Mouse (Mus musculus) forebrain, embryonic 11.5 days (tissue): ENCODE results near the gene Sardh. TPM values are rescaled to one million over a fixed set of nuclear protein-coding genes. Genes with fewer than 3 reads are reported as not detected.

Experiments used
- ATAC-seq: fragments of 200-750 bp; cut with Nextera tagmentation; replicated peaks from 2 replicates; pipeline ENCODE4 v1.8.0; 2017; ENCODE audit warnings: moderate TSS enrichment; ENCODE audit not compliant: low FRiP score
- DNase-seq: peaks from one replicate; pipeline ENCODE4 v3.0.0-alpha.2; 2017; ENCODE audit warnings: low spot score
- H3K27ac ChIP-seq: fragments of 300-500 bp; sonication (generic); 2 replicates; pipeline ENCODE4 v1.5.1; 2014; ENCODE audit warnings: low read depth, low read length
- H3K27me3 ChIP-seq: fragments of 300-500 bp; sonication (generic); 2 replicates; pipeline ENCODE4 v1.6.1; 2014; ENCODE audit warnings: mild to moderate bottlenecking, low read length, mixed read lengths; ENCODE audit not compliant: control insufficient read depth, insufficient read depth
- H3K36me3 ChIP-seq: fragments of 300-500 bp; sonication (generic); 2 replicates; pipeline ENCODE4 v1.6.1; 2014; ENCODE audit warnings: mild to moderate bottlenecking, low read length, moderate library complexity, mixed read lengths; ENCODE audit not compliant: control insufficient read depth, insufficient read depth
- H3K4me1 ChIP-seq: fragments of 300-500 bp; sonication (generic); replicated peaks from 2 replicates; pipeline ENCODE4 v1.6.1; 2014; ENCODE audit warnings: low read length, mixed read lengths; ENCODE audit not compliant: control insufficient read depth, insufficient read depth
- H3K4me2 ChIP-seq: fragments of 300-500 bp; sonication (generic); 2 replicates; pipeline ENCODE4 v1.6.1; 2014; ENCODE audit warnings: low read depth, mild to moderate bottlenecking, low read length, moderate library complexity, mixed read lengths; ENCODE audit not compliant: severe bottlenecking
- H3K4me3 ChIP-seq: fragments of 300-500 bp; sonication (generic); 2 replicates; pipeline ENCODE4 v1.5.1; 2014; ENCODE audit warnings: low read depth, low read length
- H3K9ac ChIP-seq: fragments of 300-500 bp; sonication (generic); 2 replicates; pipeline ENCODE4 v1.6.1; 2014; ENCODE audit warnings: low read length
- H3K9me3 ChIP-seq: fragments of 300-500 bp; sonication (generic); 2 replicates; pipeline ENCODE4 v1.6.1; 2016; ENCODE audit warnings: low read length, mixed read lengths; ENCODE audit not compliant: control insufficient read depth
- WGBS: fragments of 180-500 bp; shearing (Covaris S2); extraction: QIAGEN DNeasy Blood & Tissue Kit; methylation state at CpG from one replicate; pipeline ENCODE4 v1.1.7; 2014; 5-methylcytosine and 5-hydroxymethylcytosine counted together
- polyA plus RNA-seq: library from polyadenylated mRNA; unstranded; fragments of >200 nt; fragmentation: Nextera tagmentation; extraction: Ambion mirVana; gene quantifications from 2 replicates; pipeline ENCODE4 v1.2.1, GENCODE M21; 2014

Gene Sardh
- polyA plus RNA-seq, 1 experiment from 2014 or later: 6.0 TPM

- WGBS: 74% methylated on average over 2 of the region's 2 CpGs
- H3K36me3 ChIP-seq: no peaks in the 10 kb centered on the region
Measured at GRCm38 (mm10) chr2:27174242-27174641, 73.9 kb downstream of the Sardh start.

GRCm38 (mm10) chr2:27166999-27167398, 81.1 kb downstream of the Sardh start:
- ATAC-seq (no peak), DNase-seq (no peak)
- H3K36me3 ChIP-seq: no peaks in the 10 kb centered on the region
- H3K9ac ChIP-seq: no peak overlapping the region
- H3K9me3 ChIP-seq: no peaks in the 10 kb centered on the region
- H3K4me2 ChIP-seq: no peak overlapping the region
- no peak overlapping the region for H3K4me3 ChIP-seq
- H3K4me1 ChIP-seq: no peaks in the 10 kb centered on the region
- 55% methylated on average over 2 of the region's 2 CpGs for WGBS
- no peak overlapping the region for H3K27ac ChIP-seq
- H3K27me3 ChIP-seq: no peaks in the 10 kb centered on the region

More at GRCm38 (mm10) chr2:27174242-27174641, 73.9 kb downstream of the Sardh start:
- DNase-seq (no peak), ATAC-seq (no peak)
- Histone ChIP-seq H3K4me2 (no peak overlapping the region), H3K4me3 (no peak overlapping the region), H3K4me1 (0 out of 2 replicates have a peak, but pooled peaks cover 2% of the 10 kb centered on the region), H3K9ac (no peak overlapping the region), H3K9me3 (no peaks in the 10 kb centered on the region), H3K27ac (no peak overlapping the region), H3K27me3 (no peaks in the 10 kb centered on the region)

GRCm38 (mm10) chr2:27166074-27166473, 82.1 kb downstream of the Sardh start:
- no peaks in the 10 kb centered on the region for H3K9me3 ChIP-seq
- H3K4me3 ChIP-seq: no peak overlapping the region
- H3K9ac ChIP-seq: no peak overlapping the region
- no peak overlapping the region for H3K27ac ChIP-seq
- DNase-seq (no peak), ATAC-seq (no peak)
- no peaks in the 10 kb centered on the region for H3K4me1 ChIP-seq
- H3K4me2 ChIP-seq: no peak overlapping the region
- no peaks in the 10 kb centered on the region for H3K27me3 ChIP-seq
- 85% methylated on average over 2 of the region's 2 CpGs for WGBS
- no peaks in the 10 kb centered on the region for H3K36me3 ChIP-seq

GRCm38 (mm10) chr2:27164796-27165590, 83.1 kb downstream of the Sardh start, which contains the start of gene Dbh:
Gene Dbh (plus strand): TSS chr2:27165233.
- no peak within 1 kb of the TSS for H3K4me3 ChIP-seq
- DNase-seq (no peak), ATAC-seq (no peak)
- H3K9ac ChIP-seq: no peak within 1 kb of the TSS
- H3K4me1 ChIP-seq: no peaks in the 10 kb centered on the region
- H3K36me3 ChIP-seq: no peaks in the 10 kb centered on the region
- H3K9me3 ChIP-seq: no peaks in the 10 kb centered on the region
- no peak within 1 kb of the TSS for H3K4me2 ChIP-seq
- no peaks in the 10 kb centered on the region for H3K27me3 ChIP-seq
- WGBS: 84% methylated on average over 12 of the region's 12 CpGs
- H3K27ac ChIP-seq: no peak within 1 kb of the TSS

- H3K9ac ChIP-seq: no peak overlapping the region
- DNase-seq (no peak), ATAC-seq (no peak)
- no peaks in the 10 kb centered on the region for H3K9me3 ChIP-seq
- no peak overlapping the region for H3K4me3 ChIP-seq
- no peak overlapping the region for H3K4me2 ChIP-seq
- H3K36me3 ChIP-seq: no peaks in the 10 kb centered on the region
- H3K27ac ChIP-seq: no peak overlapping the region
- H3K27me3 ChIP-seq: no peaks in the 10 kb centered on the region
- H3K4me1 ChIP-seq: no peaks in the 10 kb centered on the region
- WGBS: 72% methylated on average over 5 of the region's 5 CpGs
Measured at GRCm38 (mm10) chr2:27163851-27164250, 84.3 kb downstream of the Sardh start.

- WGBS: 78% methylated on average over 11 of the region's 11 CpGs
- no peak overlapping the region for H3K4me2 ChIP-seq
- H3K4me3 ChIP-seq: no peak overlapping the region
- no peaks in the 10 kb centered on the region for H3K27me3 ChIP-seq
- no peaks in the 10 kb centered on the region for H3K36me3 ChIP-seq
- ATAC-seq: no peak
- H3K27ac ChIP-seq: no peak overlapping the region
- no peak overlapping the region for H3K9ac ChIP-seq
- no peaks in the 10 kb centered on the region for H3K4me1 ChIP-seq
- H3K9me3 ChIP-seq: no peaks in the 10 kb centered on the region
- no peak for DNase-seq
Measured at GRCm38 (mm10) chr2:27162656-27163055, 85.5 kb downstream of the Sardh start.

- DNase-seq (no peak), ATAC-seq (no peak)
- Histone ChIP-seq H3K4me2 (no peak overlapping the region), H3K4me1 (no peaks in the 10 kb centered on the region), H3K4me3 (no peak overlapping the region), H3K27ac (no peak overlapping the region), H3K36me3 (no peaks in the 10 kb centered on the region), H3K9me3 (no peaks in the 10 kb centered on the region), H3K27me3 (no peaks in the 10 kb centered on the region), H3K9ac (no peak overlapping the region)
- 92% methylated on average over 2 of the region's 2 CpGs for WGBS
Measured at GRCm38 (mm10) chr2:27161526-27161925, 86.6 kb downstream of the Sardh start.

GRCm38 (mm10) chr2:27156596-27156995, 91.5 kb downstream of the Sardh start:
- no peak for DNase-seq
- Histone ChIP-seq H3K4me2 (no peak overlapping the region), H3K4me3 (no peak overlapping the region), H3K4me1 (no peaks in the 10 kb centered on the region), H3K36me3 (no peaks in the 10 kb centered on the region), H3K27me3 (no peaks in the 10 kb centered on the region), H3K27ac (no peak overlapping the region), H3K9ac (no peak overlapping the region), H3K9me3 (no peaks in the 10 kb centered on the region)
- ATAC-seq: no peak
- 78% methylated on average over 6 of the region's 6 CpGs for WGBS
